Mouse (Mus musculus): ENCODE data around the gene Arntl. TPM values are rescaled to one million over a fixed set of nuclear protein-coding genes. Genes with fewer than 3 reads are reported as not detected.

Gene Arntl
- total RNA-seq, 2 experiments from 2014 or later: 41.9 to 45.7 TPM

- peak; percentile 68 for DNase-seq (ENCODE audit: low spot score in 2 of 2)
Measured at GRCm38 (mm10) chr7:113207471-113208387, 464 bp downstream of the Arntl start.

- DNase-seq (ENCODE audit: low spot score in 2 of 2): no peak
Measured at GRCm38 (mm10) chr7:113208388-113208753, 1.1 kb downstream of the Arntl start.

GRCm38 (mm10) chr7:113210441-113210840 is 3.2 kb downstream of the Arntl start:
- DNase-seq (ENCODE audit: low spot score in 2 of 2): peak; percentile 61 to 66

GRCm38 (mm10) chr7:113214245-113215169 is 7.2 kb downstream of the Arntl start:
- DNase-seq (ENCODE audit: low spot score in 2 of 2): no peak

- peak in 1 of 2 experiments; percentile 20 for DNase-seq (ENCODE audit: low spot score in 2 of 2)
Measured at GRCm38 (mm10) chr7:113216152-113216551, 8.9 kb downstream of the Arntl start.

GRCm38 (mm10) chr7:113219416-113219815 is 12.2 kb downstream of the Arntl start:
- DNase-seq (ENCODE audit: low spot score in 2 of 2): peak in 1 of 2 experiments; percentile 37

- DNase-seq (ENCODE audit: low spot score in 2 of 2): no peak
Measured at GRCm38 (mm10) chr7:113219864-113220263, 12.6 kb downstream of the Arntl start.

GRCm38 (mm10) chr7:113220691-113221238 is 13.5 kb downstream of the Arntl start:
- no peak for DNase-seq (ENCODE audit: low spot score in 2 of 2)

GRCm38 (mm10) chr7:113222821-113223220 is 15.6 kb downstream of the Arntl start:
- no peak for DNase-seq (ENCODE audit: low spot score in 2 of 2)

GRCm38 (mm10) chr7:113224620-113225019 is 17.4 kb downstream of the Arntl start:
- no peak for DNase-seq (ENCODE audit: low spot score in 2 of 2)

GRCm38 (mm10) chr7:113228498-113228897 is 21.2 kb downstream of the Arntl start:
- DNase-seq (ENCODE audit: low spot score in 2 of 2): no peak

GRCm38 (mm10) chr7:113236135-113236534 is 28.9 kb downstream of the Arntl start:
- no peak for DNase-seq (ENCODE audit: low spot score in 2 of 2)

GRCm38 (mm10) chr7:113238365-113238764 is 31.1 kb downstream of the Arntl start:
- no peak for DNase-seq (ENCODE audit: low spot score in 2 of 2)

GRCm38 (mm10) chr7:113239448-113240130 is 32.3 kb downstream of the Arntl start:
- no peak for DNase-seq (ENCODE audit: low spot score in 2 of 2)

- DNase-seq (ENCODE audit: low spot score in 2 of 2): no peak
Measured at GRCm38 (mm10) chr7:113240438-113240837, 33.2 kb downstream of the Arntl start.

- DNase-seq (ENCODE audit: low spot score in 2 of 2): peak in 1 of 2 experiments; percentile 31
Measured at GRCm38 (mm10) chr7:113241901-113242661, 34.8 kb downstream of the Arntl start.

GRCm38 (mm10) chr7:113242688-113243087 is 35.4 kb downstream of the Arntl start:
- peak; percentile 47 to 60 for DNase-seq (ENCODE audit: low spot score in 2 of 2)

- DNase-seq (ENCODE audit: low spot score in 2 of 2): no peak
Measured at GRCm38 (mm10) chr7:113245144-113245543, 37.9 kb downstream of the Arntl start.

GRCm38 (mm10) chr7:113246512-113246911 is 39.2 kb downstream of the Arntl start:
- DNase-seq (ENCODE audit: low spot score in 2 of 2): no peak

GRCm38 (mm10) chr7:113247167-113247566 is 39.9 kb downstream of the Arntl start:
- DNase-seq (ENCODE audit: low spot score in 2 of 2): no peak

Data from adrenal gland, adult 18-20 months (tissue).